Mouse (Mus musculus): ENCODE measurements around the gene Slitrk4.

The Slitrk4 gene

DNA sequence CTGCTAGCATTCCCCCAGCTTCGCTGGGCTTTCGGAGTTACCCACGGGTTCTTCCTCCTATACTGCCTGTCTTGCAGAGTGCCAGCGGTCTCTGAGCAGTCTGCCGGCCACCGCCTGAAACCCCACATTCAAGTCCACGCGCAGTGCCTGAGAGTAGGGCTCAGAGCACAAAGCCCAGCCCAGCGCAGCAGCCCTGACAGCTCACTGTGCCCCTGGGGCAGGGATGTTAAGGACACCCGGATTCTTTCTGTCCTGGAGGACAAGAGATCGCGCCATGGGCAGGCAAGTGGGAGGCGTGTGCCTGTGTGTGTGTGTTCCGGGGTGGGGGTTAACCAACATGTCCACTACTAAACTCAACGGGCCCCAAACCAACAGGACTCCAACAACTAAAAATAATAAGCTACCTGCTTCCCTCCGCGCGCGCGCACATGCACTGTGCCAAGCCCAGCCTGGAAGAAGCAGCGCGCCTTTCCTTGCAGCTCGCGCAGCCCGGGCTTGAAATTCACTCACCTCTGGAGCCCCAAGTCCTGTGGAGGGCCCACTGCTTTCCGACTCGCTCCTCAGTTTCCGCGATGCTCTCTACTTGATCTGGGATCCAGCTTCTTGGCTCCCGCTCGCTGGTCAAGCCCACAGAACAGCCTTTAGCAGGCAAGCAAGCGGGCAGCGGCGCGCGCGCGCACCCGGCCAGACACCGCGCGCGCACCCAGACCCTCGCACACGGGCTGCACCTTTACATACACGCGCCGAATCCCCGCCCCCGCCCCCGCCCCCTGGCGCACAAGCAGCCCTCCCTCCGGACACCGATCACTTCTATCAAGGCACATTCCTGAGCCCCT is at the start of gene Slitrk4:
TSS of gene Slitrk4 (minus strand) at position 707 of the 836 bp plus-strand sequence.
- DNase-seq, result no peak

GRCm38 (mm10) chrX:64319501-64319900 is 42.7 kb upstream of the Slitrk4 start:
- no peak for DNase-seq

GRCm38 (mm10) chrX:64277991-64278301 is 1.1 kb upstream of the Slitrk4 start:
- DNase-seq, result no peak

DNA sequence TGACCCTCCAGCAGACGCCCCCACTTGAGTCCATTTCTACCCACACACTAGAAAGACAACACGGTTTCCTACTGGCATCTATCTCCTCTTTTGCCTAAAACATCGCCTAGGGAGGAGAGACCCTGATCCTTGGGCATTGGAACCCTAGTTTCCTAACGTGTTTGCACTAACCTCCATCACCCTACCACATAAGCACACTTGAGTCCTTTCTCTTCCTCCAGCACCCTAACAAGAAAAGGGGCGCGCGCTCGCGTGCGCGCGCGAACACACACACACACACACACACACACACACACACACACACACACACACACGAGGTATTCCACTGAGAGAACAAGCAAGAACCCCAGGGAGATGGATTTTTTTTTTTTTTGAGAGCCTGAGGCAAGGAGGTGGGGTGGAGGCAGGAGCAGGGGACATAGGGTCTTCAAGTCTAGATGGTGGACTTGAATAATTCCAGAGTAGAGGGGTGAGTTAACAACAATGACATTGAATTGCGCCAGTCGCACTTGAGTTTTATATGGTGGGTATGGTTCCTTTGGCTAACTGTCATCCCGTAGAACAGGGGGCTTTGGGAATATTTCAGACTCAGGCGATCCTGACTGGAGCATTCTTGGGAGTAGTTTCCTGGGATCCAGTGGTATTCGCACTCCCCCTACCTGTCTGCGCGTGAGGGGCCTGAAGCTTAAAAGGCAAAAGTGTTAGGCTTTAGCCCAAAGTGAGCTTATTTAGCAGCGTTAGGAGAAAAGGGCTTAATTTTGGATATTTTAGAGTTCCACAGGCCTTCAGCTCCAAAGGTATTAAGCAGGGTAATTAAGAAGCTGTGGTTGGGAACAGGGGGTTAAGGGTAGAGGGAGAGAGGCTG is 562 bp upstream of the Slitrk4 start:
- DNase-seq, result no peak

GRCm38 (mm10) chrX:64275501-64276289 is 1.1 kb downstream of the Slitrk4 start:
- no peak for DNase-seq

DNA sequence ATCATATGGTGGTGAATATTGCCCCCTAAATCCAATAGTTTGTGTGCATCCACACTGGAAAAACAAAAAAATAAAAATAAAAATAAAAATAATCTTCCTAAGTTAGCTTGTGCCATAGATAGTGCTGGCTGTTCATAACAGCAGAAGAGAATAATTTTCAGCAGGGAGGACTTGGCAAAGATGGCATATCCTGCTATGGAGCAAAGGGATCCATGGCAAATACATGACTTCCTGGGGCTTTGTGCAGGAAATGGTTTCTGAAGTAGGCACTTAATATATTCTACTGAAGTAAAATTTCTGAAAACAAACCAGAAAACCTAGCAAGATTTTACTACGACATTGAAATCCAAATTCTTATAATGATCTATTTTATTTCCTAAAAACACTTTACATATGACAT is 13.3 kb downstream of the Slitrk4 start:
- no peak for DNase-seq

All from thymus, postnatal 36 days (tissue).